Mouse (Mus musculus) hematopoietic stem cell, adult 5-6 weeks (primary cell): ENCODE results near the gene Aldh3a2. TPM values are rescaled to one million over a fixed set of nuclear protein-coding genes. Genes with fewer than 3 reads are reported as not detected.
A peak's percentile ranks its signal among the peaks of the same experiment; 100 is the strongest.
"Not testable (repeated sequence)": the region's sequence is repeated elsewhere in the genome, so short reads cannot be mapped to it uniquely, and the experiment has no call there.

ENCODE experiments used
- ATAC-seq, 2 experiments: fragments of 125-278 bp in 1 of 2; replicated peaks in 1 of 2; 2 replicates each; pipeline ENCODE4 v1.8.0; 2016 to 2017; ENCODE audit warnings: inconsistent platforms in 2 of 2, mild to moderate bottlenecking in 2 of 2, moderate number of reproducible peaks in 2 of 2, low read depth in 1 of 2, moderate TSS enrichment in 1 of 2; ENCODE audit not compliant: low FRiP score in 2 of 2, poor library complexity in 2 of 2, severe bottlenecking in 2 of 2, insufficient read depth in 1 of 2, low TSS enrichment in 1 of 2
- total RNA-seq: library from RNA; stranded (forward); fragments of 172-1452, 232-1000 nt; gene quantifications from 2 replicates; pipeline ENCODE4 v1.2.3, GENCODE M21; 2017

The Aldh3a2 gene
- total RNA-seq: 34.1 and 42.3 TPM in 2 replicates

- ATAC-seq: peak; percentile 96 to 99
Observed at GRCm38 (mm10) chr11:61266551-61267533, at the start of gene Aldh3a2. TSS of gene Aldh3a2 (minus strand) at chr11:61267464.

- ATAC-seq: no peak
Observed at GRCm38 (mm10) chr11:61316864-61317263, 49.6 kb upstream of the Aldh3a2 start.

- no peak for ATAC-seq
Observed at GRCm38 (mm10) chr11:61310321-61310720, 43.1 kb upstream of the Aldh3a2 start.

- ATAC-seq: no peak
Observed at GRCm38 (mm10) chr11:61309831-61310230, 42.6 kb upstream of the Aldh3a2 start.

GRCm38 (mm10) chr11:61307795-61308194, 40.5 kb upstream of the Aldh3a2 start:
- no peak for ATAC-seq

GRCm38 (mm10) chr11:61305377-61305776, 38.1 kb upstream of the Aldh3a2 start:
- ATAC-seq: no peak

GRCm38 (mm10) chr11:61304535-61304934, 37.3 kb upstream of the Aldh3a2 start:
- not testable (repeated sequence) for ATAC-seq

GRCm38 (mm10) chr11:61300716-61301392, 33.6 kb upstream of the Aldh3a2 start:
- ATAC-seq: no peak

GRCm38 (mm10) chr11:61300205-61300604, 32.9 kb upstream of the Aldh3a2 start:
- ATAC-seq: no peak

GRCm38 (mm10) chr11:61297901-61298300, 30.6 kb upstream of the Aldh3a2 start:
- ATAC-seq: no peak

- ATAC-seq: no peak
Observed at GRCm38 (mm10) chr11:61297326-61297725, 30.1 kb upstream of the Aldh3a2 start.

GRCm38 (mm10) chr11:61296556-61296955, 29.3 kb upstream of the Aldh3a2 start:
- no peak for ATAC-seq

- ATAC-seq: no peak
Observed at GRCm38 (mm10) chr11:61295556-61295955, 28.3 kb upstream of the Aldh3a2 start.

GRCm38 (mm10) chr11:61294431-61294830, 27.2 kb upstream of the Aldh3a2 start:
- no peak for ATAC-seq

- ATAC-seq: no peak
Observed at GRCm38 (mm10) chr11:61293251-61293650, 26.0 kb upstream of the Aldh3a2 start.

GRCm38 (mm10) chr11:61284323-61284722, 17.1 kb upstream of the Aldh3a2 start:
- ATAC-seq: no peak

GRCm38 (mm10) chr11:61283414-61284049, 16.3 kb upstream of the Aldh3a2 start:
- no peak for ATAC-seq
